Mouse (Mus musculus): Measurements from ENCODE around the gene Gm10037.
A peak's percentile ranks its signal among the peaks of the same experiment; 100 is the strongest.

- TF ChIP-seq CTCF (IDR thresholded peaks at IDR 0.05; ENCODE audit: low read depth) = peak; percentile 34
- no peak for TF ChIP-seq EP300 (IDR thresholded peaks at IDR 0.05; ENCODE audit: low read depth)
These were observed 37.0 kb downstream of the Gm10037 start for GRCm38 (mm10) chr13:67867899-67868298.

All from liver, postnatal 0 days (tissue).